Mouse (Mus musculus) kidney, postnatal 0 days (tissue): ENCODE measurements at regions not wholly inside any gene's neighbourhood (a gene's known extent, or its start where the extent isn't known, plus 50 kb on each side); places are given as distances from the start of the nearest gene placed in this dataset.

Source experiments
- ATAC-seq: fragments of 200-750 bp; cut with Nextera tagmentation; replicated peaks from 2 replicates; pipeline ENCODE4 v1.8.0; 2017; ENCODE audit warnings: low read depth, moderate number of reproducible peaks, moderate TSS enrichment, moderate library complexity; ENCODE audit not compliant: low FRiP score
- DNase-seq: peaks from one replicate; pipeline ENCODE4 v3.0.0-alpha.2; 2016; ENCODE audit warnings: low spot score
- H3K27ac ChIP-seq: fragments of 300-500 bp; sonication (generic); 2 replicates; pipeline ENCODE4 v1.5.1; 2014; ENCODE audit warnings: mild to moderate bottlenecking
- H3K27me3 ChIP-seq: fragments of 300-500 bp; sonication (generic); 2 replicates; pipeline ENCODE4 v1.6.1; 2014; ENCODE audit warnings: low read length, mixed read lengths; ENCODE audit not compliant: insufficient read depth
- H3K36me3 ChIP-seq: fragments of 300-500 bp; sonication (generic); 2 replicates; pipeline ENCODE4 v1.6.1; 2014; ENCODE audit warnings: low read length, mixed read lengths; ENCODE audit not compliant: insufficient read depth
- H3K4me1 ChIP-seq: fragments of 300-500 bp; sonication (generic); replicated peaks from 2 replicates; pipeline ENCODE4 v1.6.1; 2014; ENCODE audit warnings: antibody characterized with exemption, low read length, mixed read lengths; ENCODE audit not compliant: insufficient read depth
- H3K4me2 ChIP-seq: fragments of 300-500 bp; sonication (generic); 2 replicates; pipeline ENCODE4 v1.6.1; 2014; ENCODE audit warnings: mild to moderate bottlenecking, low read length, moderate library complexity, mixed read lengths
- H3K4me3 ChIP-seq: fragments of 300-500 bp; sonication (generic); replicated peaks from 2 replicates; pipeline ENCODE4 v1.5.1; 2014; ENCODE audit warnings: low read depth, low read length
- H3K9ac ChIP-seq: fragments of 300-500 bp; sonication (generic); 2 replicates; pipeline ENCODE4 v1.6.1; 2014; ENCODE audit warnings: low read depth, low read length
- H3K9me3 ChIP-seq: fragments of 300-500 bp; sonication (generic); replicated peaks from 2 replicates; pipeline ENCODE4 v1.6.1; 2016; ENCODE audit warnings: low read length, inconsistent platforms, mixed read lengths
- CTCF ChIP-seq: IDR thresholded peaks from 2 replicates; pipeline ENCODE4 v1.5.1; 2016; ENCODE audit warnings: antibody characterized with exemption, low read depth, mild to moderate bottlenecking, moderate library complexity
- WGBS: fragments of 180-500 bp; shearing (Covaris S2); extraction: QIAGEN DNeasy Blood & Tissue Kit; methylation state at CpG from one replicate; pipeline ENCODE4 v1.1.7; 2014; 5-methylcytosine and 5-hydroxymethylcytosine counted together

DNA sequence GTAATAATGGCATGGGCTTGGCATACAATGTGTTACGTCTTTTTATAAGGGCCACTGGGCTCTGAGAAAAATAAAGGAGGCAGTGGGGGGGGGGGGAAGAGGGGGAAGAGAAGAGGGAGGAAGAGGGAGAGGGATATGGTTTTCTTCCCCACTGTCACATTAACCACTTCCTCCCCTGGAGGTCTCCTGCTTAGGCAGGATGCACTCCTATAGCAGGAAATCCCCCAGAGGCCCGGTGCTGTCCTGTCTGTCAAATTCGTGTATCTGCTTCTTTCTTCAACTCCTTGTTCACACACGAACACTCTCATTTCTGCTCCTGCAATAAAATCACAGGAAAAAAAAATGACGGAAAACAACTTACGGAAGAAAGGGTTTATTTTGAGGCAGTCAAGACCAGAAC lies 171.8 kb downstream of the Actr3 start:
- 64% methylated on average over 6 of the region's 6 CpGs for WGBS
- ATAC-seq: no peak

DNA sequence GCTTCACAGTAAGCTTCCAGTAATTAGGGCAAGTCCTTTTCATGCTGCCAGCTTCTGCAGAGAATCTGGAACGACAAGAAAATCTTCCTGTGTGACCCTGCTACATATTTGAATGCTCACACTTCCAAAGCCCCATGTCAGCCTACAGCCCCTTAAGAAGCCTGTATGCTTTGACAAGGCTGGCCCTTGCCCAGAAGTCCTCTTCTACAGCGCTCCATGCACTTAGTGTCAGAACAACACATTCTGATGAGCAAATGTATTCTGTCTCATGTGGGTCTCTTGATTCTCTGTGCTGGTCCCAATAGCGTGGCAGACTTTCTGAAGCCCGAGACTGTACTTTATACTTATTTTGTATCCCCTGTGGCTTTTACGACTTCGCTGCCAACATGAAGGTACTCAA lies 172.5 kb downstream of the Actr3 start:
- ATAC-seq: no peak

More for the DNA sequence above, 171.8 kb downstream of the Actr3 start:
- Histone ChIP-seq H3K4me1 (no peaks in the 10 kb centered on the region), H3K9me3 (no peaks in the 10 kb centered on the region), H3K36me3 (no peaks in the 10 kb centered on the region), H3K4me2 (no peak overlapping the region), H3K27ac (no peak overlapping the region), H3K9ac (no peak overlapping the region), H3K27me3 (no peaks in the 10 kb centered on the region), H3K4me3 (no peak overlapping the region)
- TF ChIP-seq CTCF: no peak
- DNase-seq: no peak

DNA sequence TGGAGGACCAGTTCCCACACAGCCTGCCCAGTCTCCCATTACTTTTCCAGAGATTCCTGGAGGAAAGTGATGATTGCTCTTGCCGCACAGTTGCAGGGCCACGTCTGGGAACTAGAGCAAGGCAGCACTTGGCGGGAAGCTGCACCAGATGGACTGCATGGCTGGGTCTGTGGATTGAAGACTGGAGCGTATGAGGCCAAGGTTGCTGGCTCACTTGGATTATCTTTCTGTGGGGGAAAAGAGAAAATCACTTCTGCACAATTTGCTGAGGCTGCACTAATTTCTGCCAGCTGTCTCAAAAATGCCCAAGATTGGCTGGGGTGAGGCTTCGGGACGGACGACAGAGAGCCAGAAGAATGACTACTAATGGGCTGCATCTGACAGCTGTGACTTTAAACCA lies 193.2 kb downstream of the Actr3 start:
- no peaks in the 10 kb centered on the region for H3K27me3 ChIP-seq
- no peak overlapping the region for H3K4me3 ChIP-seq
- WGBS: 79% methylated on average over 7 of the region's 7 CpGs
- no peaks in the 10 kb centered on the region for H3K36me3 ChIP-seq
- TF ChIP-seq CTCF: no peak
- H3K9ac ChIP-seq: no peak overlapping the region
- no peak overlapping the region for H3K4me2 ChIP-seq
- no peaks in the 10 kb centered on the region for H3K9me3 ChIP-seq
- ATAC-seq: no peak
- H3K4me1 ChIP-seq: no peaks in the 10 kb centered on the region
- H3K27ac ChIP-seq: no peak overlapping the region
- DNase-seq: peak; percentile 31

More for the DNA sequence above, 172.5 kb downstream of the Actr3 start:
- DNase-seq: no peak
- no peak overlapping the region for H3K4me2 ChIP-seq
- TF ChIP-seq CTCF: no peak
- WGBS: 88% methylated on average over 6 of the region's 6 CpGs
- no peak overlapping the region for H3K27ac ChIP-seq
- H3K4me3 ChIP-seq: no peak overlapping the region
- H3K36me3 ChIP-seq: no peaks in the 10 kb centered on the region
- no peaks in the 10 kb centered on the region for H3K27me3 ChIP-seq
- H3K9ac ChIP-seq: no peak overlapping the region
- H3K4me1 ChIP-seq: no peaks in the 10 kb centered on the region
- H3K9me3 ChIP-seq: no peaks in the 10 kb centered on the region

DNA sequence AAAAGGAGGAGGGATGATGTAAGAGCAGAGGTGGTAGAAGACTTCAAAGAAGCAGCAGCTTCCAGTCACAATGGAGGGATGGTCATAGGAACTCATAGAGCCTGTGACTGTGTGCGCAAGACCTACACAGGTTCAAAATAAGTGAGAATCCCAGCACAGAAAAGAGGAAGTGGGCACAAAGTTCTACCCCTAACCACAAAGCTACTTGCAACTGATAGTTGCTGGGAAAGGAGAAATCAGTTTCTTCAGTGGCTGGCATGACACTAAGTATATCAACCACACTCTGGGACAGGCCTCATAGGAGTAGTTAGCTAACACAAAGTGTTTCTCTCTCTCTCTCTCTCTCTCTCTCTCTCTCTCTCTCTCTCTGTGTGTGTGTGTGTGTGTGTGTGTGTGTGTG lies 193.8 kb downstream of the Actr3 start:
- TF ChIP-seq CTCF: no peak
- Histone ChIP-seq H3K27me3 (no peaks in the 10 kb centered on the region), H3K4me2 (no peak overlapping the region), H3K9ac (no peak overlapping the region), H3K27ac (no peak overlapping the region), H3K4me3 (no peak overlapping the region), H3K9me3 (no peaks in the 10 kb centered on the region), H3K4me1 (no peaks in the 10 kb centered on the region), H3K36me3 (no peaks in the 10 kb centered on the region)
- DNase-seq: no peak
- 95% methylated on average over 1 of the region's 1 CpGs for WGBS
- no peak for ATAC-seq

DNA sequence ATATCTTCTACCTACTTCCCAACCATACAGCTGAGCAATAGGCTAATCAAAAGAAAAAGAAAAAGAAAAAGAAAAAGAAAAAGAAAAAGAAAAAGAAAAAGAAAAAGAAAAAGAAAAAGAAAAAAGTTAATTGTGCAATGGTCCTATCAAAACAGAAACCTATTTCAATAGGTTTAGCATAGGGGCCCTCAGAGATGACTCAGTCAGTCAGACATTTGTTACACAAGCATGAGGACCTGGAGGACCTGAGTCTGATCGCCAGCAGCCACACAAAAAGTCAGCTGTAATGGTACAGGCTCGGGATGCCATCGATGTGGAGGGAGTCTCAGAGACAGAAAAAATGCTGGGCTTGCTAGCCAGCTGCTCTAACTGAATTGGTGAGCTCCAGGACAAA lies 197.9 kb downstream of the Actr3 start:
- TF ChIP-seq CTCF: no peak

DNA sequence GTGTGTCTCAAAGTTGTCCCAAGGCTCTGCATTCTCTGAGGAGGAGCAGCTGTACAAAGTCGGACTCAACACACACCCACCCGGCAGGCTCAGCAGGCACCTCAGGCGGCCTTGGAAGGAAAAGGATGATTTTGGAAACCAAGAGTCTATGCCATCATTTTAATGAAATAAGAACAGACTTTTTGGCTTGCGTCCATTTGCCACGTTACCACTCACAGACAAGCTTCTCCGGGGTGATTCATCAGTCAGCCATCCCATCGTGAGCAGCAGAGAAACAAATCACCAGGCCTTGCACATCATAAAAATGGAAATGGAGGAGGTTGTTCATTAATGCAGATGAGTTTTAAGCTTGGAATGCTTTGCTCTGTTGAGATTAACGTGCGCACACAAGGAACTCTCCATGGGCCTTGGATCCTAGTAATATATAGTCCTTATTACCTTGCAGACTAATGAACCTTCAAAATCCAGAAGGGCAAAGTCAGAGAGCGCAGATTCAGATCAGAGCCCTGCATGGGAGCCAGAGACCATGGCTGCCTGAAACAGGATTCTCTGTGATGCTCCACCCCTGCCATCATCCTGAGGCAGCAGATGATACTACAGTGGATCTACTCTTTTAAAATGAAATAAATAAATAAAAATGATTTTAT lies 198.5 kb downstream of the Actr3 start:
- H3K27me3 ChIP-seq: no peaks in the 10 kb centered on the region
- no peak overlapping the region for H3K27ac ChIP-seq
- no peak for DNase-seq
- H3K9ac ChIP-seq: no peak overlapping the region
- ATAC-seq: no peak
- no peak overlapping the region for H3K4me3 ChIP-seq
- no peaks in the 10 kb centered on the region for H3K36me3 ChIP-seq
- H3K4me2 ChIP-seq: no peak overlapping the region
- TF ChIP-seq CTCF: no peak
- 68% methylated on average over 10 of the region's 10 CpGs for WGBS
- no peaks in the 10 kb centered on the region for H3K4me1 ChIP-seq
- H3K9me3 ChIP-seq: no peaks in the 10 kb centered on the region

More for the DNA sequence above, 197.9 kb downstream of the Actr3 start:
- no peak for ATAC-seq
- no peak overlapping the region for H3K9ac ChIP-seq
- no peaks in the 10 kb centered on the region for H3K36me3 ChIP-seq
- WGBS: 88% methylated on average over 3 of the region's 3 CpGs
- H3K9me3 ChIP-seq: no peaks in the 10 kb centered on the region
- no peak overlapping the region for H3K4me2 ChIP-seq
- no peak overlapping the region for H3K4me3 ChIP-seq
- no peaks in the 10 kb centered on the region for H3K27me3 ChIP-seq
- no peak for DNase-seq
- H3K4me1 ChIP-seq: no peaks in the 10 kb centered on the region
- H3K27ac ChIP-seq: no peak overlapping the region

DNA sequence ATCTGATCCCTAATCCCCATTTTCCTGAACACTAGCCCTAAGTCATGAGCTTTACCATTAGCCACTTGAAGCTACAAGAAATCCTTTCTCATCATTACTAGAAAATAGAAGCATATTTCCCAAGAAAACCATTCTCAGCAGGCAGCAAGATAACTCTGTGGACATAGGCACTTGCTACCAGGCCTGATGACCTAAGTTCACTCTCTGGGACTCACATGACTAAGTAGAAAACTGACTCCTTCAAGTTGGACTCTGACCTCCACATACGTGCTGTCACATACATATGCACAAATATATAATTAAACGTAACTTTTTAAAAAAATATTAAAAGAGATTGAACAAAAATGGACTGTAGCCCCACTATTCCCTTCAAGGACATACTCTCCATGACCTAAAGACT lies 200.8 kb downstream of the Actr3 start:
- ATAC-seq: no peak

More for the DNA sequence above, 200.8 kb downstream of the Actr3 start:
- H3K9me3 ChIP-seq: no peaks in the 10 kb centered on the region
- H3K27ac ChIP-seq: no peak overlapping the region
- no peak overlapping the region for H3K4me3 ChIP-seq
- no peak overlapping the region for H3K4me2 ChIP-seq
- H3K9ac ChIP-seq: no peak overlapping the region
- no peak for TF ChIP-seq CTCF
- H3K4me1 ChIP-seq: no peaks in the 10 kb centered on the region
- DNase-seq: no peak
- H3K36me3 ChIP-seq: no peaks in the 10 kb centered on the region
- H3K27me3 ChIP-seq: no peaks in the 10 kb centered on the region
- WGBS: 77% methylated on average over 2 of the region's 2 CpGs
